Mouse (Mus musculus) frontal cortex, adult (tissue): Measurements from ENCODE around the gene Vps54.
"Not testable (repeated sequence)": the region's sequence is repeated elsewhere in the genome, so short reads cannot be mapped to it uniquely, and the experiment has no call there.

Experiments used
- ATAC-seq: cut with Nextera tagmentation; 2 replicates; pipeline ENCODE4 v1.9.2; 2017; ENCODE audit warnings: mild to moderate bottlenecking, moderate library complexity, mixed read lengths; ENCODE audit not compliant: low TSS enrichment

The Vps54 gene

GRCm38 (mm10) chr11:21239021-21239661 is at the start of gene Vps54:
TSS of gene Vps54 (plus strand) at chr11:21239281.
- ATAC-seq = peak; percentile 78

DNA sequence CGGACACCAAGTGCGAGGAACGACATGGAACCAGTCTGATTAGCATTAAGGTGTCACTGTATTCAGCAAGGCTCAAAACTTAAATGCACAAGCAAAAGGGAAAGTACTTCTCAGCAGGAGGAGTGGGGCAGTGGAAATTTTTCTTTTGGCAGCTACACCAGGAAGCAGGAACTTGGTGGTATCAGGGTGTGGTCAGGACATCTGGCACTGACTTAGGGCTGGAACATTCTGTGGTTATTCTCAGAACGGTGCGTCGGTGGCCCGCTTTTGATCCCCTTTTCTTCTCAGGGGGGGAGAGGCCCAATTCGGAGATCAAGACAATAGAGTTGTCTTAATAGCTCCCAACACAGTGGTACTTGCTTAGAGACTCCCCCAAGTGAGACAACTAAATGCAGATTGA is 47.3 kb upstream of the Vps54 start:
- not testable (repeated sequence) for ATAC-seq

DNA sequence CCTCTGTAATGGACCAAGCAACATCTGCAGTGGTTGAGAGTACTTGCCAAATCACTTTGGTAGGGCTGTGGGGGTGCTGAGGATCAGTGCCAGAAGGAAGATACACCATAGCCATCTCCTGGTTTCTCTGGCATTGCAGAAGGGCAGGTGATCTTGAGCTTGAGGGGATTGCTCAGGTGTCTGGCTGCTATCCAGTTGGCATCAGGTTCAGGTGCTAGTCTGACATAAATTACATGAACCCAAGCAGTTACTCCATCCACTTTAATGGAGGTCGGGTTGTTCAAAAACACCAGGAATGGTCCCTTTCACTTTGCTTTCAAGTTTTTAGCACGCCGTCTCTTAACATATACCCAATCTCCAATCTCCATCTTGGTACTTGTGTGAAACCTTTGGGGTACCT is 44.2 kb upstream of the Vps54 start:
- ATAC-seq = no peak

GRCm38 (mm10) chr11:21209046-21209445 is 30.0 kb upstream of the Vps54 start:
- no peak for ATAC-seq

DNA sequence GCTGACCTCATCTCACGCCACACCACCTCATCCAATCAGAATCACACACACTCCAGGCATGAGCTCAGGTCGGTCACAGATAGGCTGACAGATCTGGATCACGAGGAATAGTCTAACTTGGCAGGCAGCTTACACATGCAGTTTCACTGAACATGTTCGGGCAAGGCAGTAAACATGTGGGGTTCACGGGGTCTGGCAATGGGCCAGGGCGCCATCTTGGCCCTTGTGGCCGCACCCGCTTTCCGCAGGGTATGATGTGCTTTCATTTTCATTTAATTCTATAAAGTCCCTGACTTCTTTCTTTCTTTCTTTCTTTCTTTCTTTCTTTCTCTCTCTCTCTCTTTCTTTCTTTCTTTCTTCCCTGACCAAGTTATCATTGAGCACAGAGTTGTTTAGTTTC is 29.4 kb upstream of the Vps54 start:
- ATAC-seq = not testable (repeated sequence)

GRCm38 (mm10) chr11:21217419-21217818 is 21.7 kb upstream of the Vps54 start:
- no peak for ATAC-seq

- ATAC-seq = no peak
Measured at GRCm38 (mm10) chr11:21219281-21219680, 19.8 kb upstream of the Vps54 start.

- ATAC-seq = no peak
Measured at GRCm38 (mm10) chr11:21219851-21220587, 19.1 kb upstream of the Vps54 start.

DNA sequence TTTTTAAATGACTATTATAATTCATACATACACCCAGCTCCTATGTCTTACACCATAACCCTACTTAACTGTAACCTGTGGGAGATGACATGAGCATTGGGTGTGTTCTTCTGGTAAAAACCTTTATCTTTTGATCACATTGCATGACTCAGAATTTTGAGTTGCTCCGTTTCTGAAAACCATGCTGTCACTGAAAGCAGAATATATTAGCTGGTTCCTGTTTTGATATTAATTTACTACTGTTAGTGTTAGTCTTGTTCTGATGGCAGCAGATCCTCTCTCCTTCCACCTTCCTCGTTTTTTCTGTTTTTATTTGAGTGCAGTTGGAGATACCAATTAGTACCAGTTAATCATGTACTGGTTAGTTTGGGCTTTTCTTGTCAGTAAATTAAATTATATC is 18.3 kb upstream of the Vps54 start:
- no peak for ATAC-seq

DNA sequence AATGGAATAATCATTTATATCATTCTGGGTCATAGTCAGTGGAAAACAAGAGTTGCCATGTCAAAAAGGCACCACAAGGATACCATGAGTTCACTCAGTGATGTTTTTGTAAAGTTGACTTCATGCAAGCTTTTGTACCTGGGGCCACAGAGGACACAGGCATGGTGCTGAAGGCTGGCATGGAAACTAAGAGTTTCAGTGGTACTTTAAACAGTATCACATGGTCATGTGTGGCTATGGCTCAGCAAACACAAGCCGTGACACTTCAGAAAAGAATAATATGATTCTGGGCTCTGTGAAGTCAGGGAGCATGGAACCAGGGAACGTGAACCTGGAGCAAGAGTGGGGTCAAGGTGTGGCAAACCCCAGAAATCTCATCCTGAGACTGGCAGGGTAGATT is 17.7 kb upstream of the Vps54 start:
- ATAC-seq = no peak

GRCm38 (mm10) chr11:21222606-21223207 is 16.4 kb upstream of the Vps54 start:
- no peak for ATAC-seq

DNA sequence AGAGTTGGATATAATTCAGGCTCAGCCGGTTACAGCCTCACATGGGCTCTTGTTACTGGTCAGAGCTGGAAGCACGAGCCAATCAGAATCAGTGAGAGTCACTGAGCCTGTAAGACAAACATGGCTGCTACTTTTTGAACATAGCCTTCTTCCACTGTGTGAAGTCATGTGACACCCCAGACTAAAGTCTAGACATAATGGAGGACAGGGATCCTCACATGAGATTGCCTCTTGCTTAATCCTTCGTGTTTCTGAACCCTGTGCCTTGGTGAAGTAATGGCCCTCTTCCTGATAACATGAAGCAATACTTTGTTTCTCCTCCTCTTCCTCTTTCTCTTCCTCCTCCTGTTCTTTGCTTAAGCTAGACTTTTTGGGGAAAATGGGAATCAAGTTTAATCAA is 15.5 kb upstream of the Vps54 start:
- no peak for ATAC-seq

DNA sequence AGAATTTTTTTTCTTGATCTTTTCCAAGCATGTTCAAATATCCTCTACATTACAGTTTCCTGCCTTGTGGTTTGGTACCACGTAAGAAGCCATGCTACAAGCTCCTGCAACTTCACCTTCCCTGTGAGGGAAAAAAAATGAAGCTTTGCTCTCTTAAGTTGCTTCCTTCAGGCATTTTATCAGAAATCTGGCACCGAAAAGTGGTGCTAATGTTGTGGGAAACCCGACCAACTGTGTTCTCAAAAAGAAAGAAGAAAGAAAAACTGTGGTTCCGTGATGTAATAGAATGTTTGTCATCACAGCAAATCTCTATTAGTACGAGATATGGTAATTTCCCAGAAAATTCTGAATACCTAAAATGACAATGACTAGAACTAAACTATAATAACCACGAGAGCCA is 15.0 kb upstream of the Vps54 start:
- peak; percentile 31; the same call in 1 of the 2 replicates for ATAC-seq

- ATAC-seq = peak; percentile 74
Measured at GRCm38 (mm10) chr11:21224446-21224845, 14.6 kb upstream of the Vps54 start.

DNA sequence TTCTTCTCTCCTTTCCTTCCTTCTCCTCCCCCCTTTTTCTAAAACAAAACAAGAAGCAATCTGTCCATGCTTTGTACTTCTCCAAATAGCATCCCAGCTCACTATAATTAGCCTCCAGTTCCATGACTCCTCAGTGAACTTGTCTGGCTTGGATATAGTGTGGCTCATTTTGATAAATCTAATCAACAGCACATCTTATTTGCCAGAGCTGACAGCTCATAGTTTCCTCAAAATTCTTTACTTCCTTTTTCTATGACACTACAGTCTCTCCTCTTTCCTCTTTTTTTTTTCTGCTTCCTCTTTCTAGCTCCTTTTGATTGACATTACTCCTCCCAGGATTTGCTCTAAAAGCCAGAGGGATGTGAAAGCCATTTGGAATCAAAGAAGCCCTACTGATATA is 14.1 kb upstream of the Vps54 start:
- peak; percentile 31 for ATAC-seq

DNA sequence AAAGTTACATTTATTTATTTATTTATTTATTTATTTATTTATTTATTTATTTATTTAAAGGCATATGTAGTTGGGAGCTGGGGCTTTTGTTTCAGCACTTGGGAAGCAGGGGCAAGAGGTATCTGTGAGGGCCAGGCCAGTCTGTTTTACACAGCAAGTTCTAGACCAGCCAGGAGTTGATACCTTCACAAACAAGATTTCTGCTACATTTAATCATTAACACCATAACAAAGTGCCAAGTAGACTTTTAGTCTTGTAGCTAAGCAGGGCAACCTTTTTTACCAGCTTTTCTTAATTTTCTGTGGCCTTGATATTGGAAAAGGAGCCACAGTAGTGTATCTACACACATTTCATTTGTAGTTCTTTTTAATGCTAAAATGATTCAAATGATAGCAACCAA is 3.7 kb upstream of the Vps54 start:
- ATAC-seq = no peak

DNA sequence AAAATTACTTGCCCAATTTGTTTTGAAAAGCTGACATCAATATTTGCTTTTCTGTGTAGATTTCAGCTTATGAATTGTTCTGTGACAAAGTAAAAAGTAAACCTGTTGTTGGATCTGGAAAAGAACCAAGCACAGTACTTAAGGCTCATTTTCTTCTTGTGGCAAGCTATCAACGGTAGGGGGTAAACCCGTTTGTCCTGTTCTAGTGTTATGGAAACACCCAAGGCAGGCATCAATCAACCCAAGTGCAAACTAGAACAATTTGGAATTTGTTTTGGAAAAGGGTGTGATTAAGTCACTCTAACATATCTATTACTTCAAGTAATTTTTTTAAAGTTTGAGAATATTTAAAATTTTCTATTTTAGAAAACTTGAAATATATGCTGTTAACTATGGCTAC is 3.3 kb upstream of the Vps54 start:
- no peak for ATAC-seq

DNA sequence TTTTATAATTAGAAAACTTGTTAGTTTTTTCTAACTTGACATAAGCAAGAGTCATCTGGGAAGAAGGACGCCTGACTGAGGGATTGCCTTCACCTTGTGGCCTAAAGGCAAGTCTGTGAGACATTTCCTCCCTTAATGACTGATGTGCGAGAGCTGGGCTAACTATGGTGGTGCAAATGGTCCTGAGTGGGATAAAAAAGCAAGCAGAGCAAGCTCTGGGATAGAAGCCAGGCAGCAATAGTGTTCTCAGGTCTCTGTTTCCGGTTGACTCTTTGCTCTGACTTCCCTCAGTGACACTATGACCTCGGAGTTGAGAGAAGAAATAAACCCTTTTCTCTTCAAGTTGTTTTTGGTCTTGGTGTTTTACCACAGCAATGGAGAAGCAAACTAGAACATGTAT is 2.1 kb upstream of the Vps54 start:
- ATAC-seq = no peak

GRCm38 (mm10) chr11:21237474-21238278 is 1.4 kb upstream of the Vps54 start:
- no peak for ATAC-seq

DNA sequence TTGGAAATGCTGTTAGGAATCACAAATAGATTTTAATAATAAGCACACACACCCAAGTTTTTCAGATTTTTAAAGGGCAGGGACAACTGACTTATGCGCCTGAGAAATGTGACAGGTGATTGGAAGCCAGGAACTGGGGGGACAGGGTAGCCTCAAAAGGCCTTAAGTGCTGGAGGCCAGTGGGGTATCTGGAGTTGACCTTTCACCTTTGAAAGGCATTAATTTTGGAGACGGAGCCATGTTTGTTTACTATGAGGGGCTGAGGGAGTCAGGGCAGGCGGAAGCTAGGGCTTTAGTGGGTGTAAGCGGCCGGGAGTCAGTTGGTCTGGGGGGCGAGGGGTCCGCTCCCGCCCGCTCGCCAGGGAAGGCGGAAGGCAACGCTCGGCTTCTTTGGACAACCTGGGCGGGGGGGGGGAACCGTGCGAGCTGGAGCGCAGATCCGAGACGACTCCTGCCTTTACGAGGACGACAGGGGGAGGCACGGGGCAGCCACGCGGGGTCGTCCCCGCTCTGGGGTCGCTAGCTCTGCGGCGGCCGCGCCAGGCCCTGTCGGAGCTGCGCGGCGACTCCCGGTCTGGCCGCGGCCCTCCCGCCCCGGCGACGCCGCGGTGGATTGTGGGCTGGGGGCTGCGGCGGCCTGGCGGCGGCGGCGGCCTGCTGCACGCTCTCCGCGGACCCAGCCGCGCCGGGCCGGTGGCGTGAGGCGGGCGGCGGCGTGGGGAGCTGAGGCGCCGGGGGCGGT is 631 bp upstream of the Vps54 start:
- peak; percentile 89 for ATAC-seq

DNA sequence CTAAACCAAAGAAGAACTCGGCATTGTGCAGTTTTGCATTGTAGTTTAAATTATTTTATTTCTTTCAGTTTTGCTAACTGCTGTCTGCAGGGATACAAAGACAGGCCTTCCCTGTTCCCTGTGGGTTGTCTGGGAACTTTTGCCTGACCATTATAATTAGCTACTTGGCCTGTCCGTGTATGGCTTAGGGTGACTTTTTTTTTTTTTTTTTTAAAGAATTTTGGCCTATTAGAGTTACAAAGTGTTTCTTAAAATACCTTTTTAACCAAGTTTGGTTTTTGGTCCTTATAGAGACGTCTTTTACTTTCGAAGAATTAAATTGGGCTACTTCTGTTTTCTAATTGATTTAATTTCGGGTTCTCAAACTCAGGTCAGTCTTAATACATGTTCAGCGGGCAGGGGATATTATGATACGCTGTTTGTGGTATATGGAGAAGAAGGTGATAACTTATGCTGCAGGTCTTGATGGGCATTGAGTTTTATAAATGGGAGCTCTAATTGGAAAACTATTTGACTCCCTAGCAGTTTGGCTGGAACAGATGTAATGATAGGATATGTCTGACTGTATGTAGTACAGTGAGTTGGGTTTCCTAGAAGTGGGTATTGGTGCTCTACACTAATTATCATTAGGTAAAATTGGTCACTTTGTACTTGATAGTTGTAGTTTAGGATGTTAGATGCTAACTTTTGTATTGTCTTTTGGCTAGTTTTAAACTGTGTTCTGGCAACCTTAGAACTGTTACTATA is 855 bp downstream of the Vps54 start:
- no peak for ATAC-seq
